Comparison of ENCODE assay signal across 20 mouse cellular contexts in genomic region chr15:12279816-12280215, GRCm38 (mm10). TPM values are rescaled to one million over a fixed set of nuclear protein-coding genes. Genes with fewer than 3 reads are reported as not detected.
"Had no signal": no experiment of that assay in that cellular context is flagged by ENCODE, and none has a peak within 500 bp of the region (broad histone marks: within the 10 kb centered on the region; RNA-seq: fewer than 3 reads in every experiment).

No protein-coding gene starts in this region.

- ATAC-seq: hindbrain, embryonic 16.5 days; inflammation-experienced regulatory T-cells, adult 6 months; intestine, embryonic 15.5 days; intestine, postnatal 0 days had no signal

- DNase-seq: gastrocnemius, adult 2 months; gastrocnemius, postnatal 14 days; heart, adult 18-20 months; heart, postnatal 10 days; heart, postnatal 4 days; kidney, adult 18-20 months; kidney, adult 8-10 months; kidney, postnatal 10 days; kidney, postnatal 25 days; kidney, postnatal 4 days; layer of hippocampus, adult 9-11 months; layer of hippocampus, postnatal 36 days; liver; liver, embryonic 13.5 days had no signal

RNA-seq across cellular contexts. Expression of gene 1810049J17Rik, which starts 41.9 kb away (rescaled TPM):
- total RNA-seq: gastrocnemius, adult 2 months; gastrocnemius, postnatal 14 days had no signal
- polyA plus RNA-seq: frontal cortex, adult 2 months; heart, embryonic 10.5 days; inflammation-experienced regulatory T-cells, adult 6 months had no signal
